Mouse (Mus musculus) macrophage (primary cell): Measurements from ENCODE around the gene Zdhhc19. TPM values are rescaled to one million over a fixed set of nuclear protein-coding genes. Genes with fewer than 3 reads are reported as not detected.

Experiments
- H3K27ac ChIP-seq: fragments of 350-480 bp; formaldehyde crosslinking; 2 replicates; pipeline ENCODE4 v1.9.0; 2021
- H3K36me3 ChIP-seq: fragments of 350-480 bp; formaldehyde crosslinking; 2 replicates; pipeline ENCODE4 v1.9.0; 2021; ENCODE audit errors: inconsistent target
- H3K4me3 ChIP-seq: fragments of 350-480 bp; formaldehyde crosslinking; 2 replicates; pipeline ENCODE4 v1.9.0; 2021; ENCODE audit errors: inconsistent target
- H3K79me2 ChIP-seq: fragments of 350-480 bp; formaldehyde crosslinking; 2 replicates; pipeline ENCODE4 v1.9.0; 2021; ENCODE audit errors: inconsistent target
- WGBS: methylation state at CpG from one replicate; pipeline ENCODE4 v1.1.7; 2026; ENCODE audit warnings: inconsistent platforms; ENCODE audit not compliant: missing documents; 5-methylcytosine and 5-hydroxymethylcytosine counted together
- polyA plus RNA-seq: library from polyadenylated mRNA; stranded (reverse); fragments of 250-400 nt; gene quantifications from 3 replicates; pipeline ENCODE4 v1.2.4, GENCODE M21; 2018; ENCODE audit warnings: inconsistent platforms

Zdhhc19 gene
- polyA plus RNA-seq, 1 experiment from 2014 or later = not detected

- Histone ChIP-seq H3K4me3 (no peak overlapping the region), H3K36me3 (no peaks in the 10 kb centered on the region), H3K27ac (no peak overlapping the region), H3K79me2 (no peaks in the 10 kb centered on the region)
- 90% methylated on average over 6 of the region's 6 CpGs for WGBS
Observed at GRCm38 (mm10) chr16:32503633-32504032, 7.6 kb downstream of the Zdhhc19 start.

- H3K27ac ChIP-seq = no peak overlapping the region
- 92% methylated on average over 8 of the region's 8 CpGs for WGBS
- no peaks in the 10 kb centered on the region for H3K79me2 ChIP-seq
- no peaks in the 10 kb centered on the region for H3K36me3 ChIP-seq
- no peak overlapping the region for H3K4me3 ChIP-seq
Observed at GRCm38 (mm10) chr16:32506298-32506697, 10.2 kb downstream of the Zdhhc19 start.

GRCm38 (mm10) chr16:32506868-32507267 lies 10.8 kb downstream of the Zdhhc19 start:
- no peak overlapping the region for H3K4me3 ChIP-seq
- no peaks in the 10 kb centered on the region for H3K36me3 ChIP-seq
- no peak overlapping the region for H3K27ac ChIP-seq
- 87% methylated on average over 5 of the region's 7 CpGs for WGBS
- H3K79me2 ChIP-seq = no peaks in the 10 kb centered on the region

GRCm38 (mm10) chr16:32507407-32507806 lies 11.3 kb downstream of the Zdhhc19 start:
- Histone ChIP-seq H3K4me3 (no peak overlapping the region), H3K27ac (no peak overlapping the region)
- 23% methylated on average over 9 of the region's 9 CpGs for WGBS

GRCm38 (mm10) chr16:32508035-32508434 lies 12.0 kb downstream of the Zdhhc19 start:
- Histone ChIP-seq H3K27ac (no peak overlapping the region), H3K36me3 (no peaks in the 10 kb centered on the region), H3K4me3 (no peak overlapping the region), H3K79me2 (no peaks in the 10 kb centered on the region)
- WGBS = 96% methylated on average over 5 of the region's 5 CpGs

More at GRCm38 (mm10) chr16:32507407-32507806, 11.3 kb downstream of the Zdhhc19 start:
- H3K36me3 ChIP-seq = no peaks in the 10 kb centered on the region
- no peaks in the 10 kb centered on the region for H3K79me2 ChIP-seq

GRCm38 (mm10) chr16:32508506-32509065 lies 12.5 kb downstream of the Zdhhc19 start:
- Histone ChIP-seq H3K36me3 (no peaks in the 10 kb centered on the region), H3K27ac (no peak overlapping the region), H3K4me3 (no peak overlapping the region), H3K79me2 (no peaks in the 10 kb centered on the region)
- WGBS = 96% methylated on average over 3 of the region's 3 CpGs

GRCm38 (mm10) chr16:32509066-32509942 lies 13.2 kb downstream of the Zdhhc19 start:
- Histone ChIP-seq H3K27ac (no peak overlapping the region), H3K4me3 (no peak overlapping the region), H3K36me3 (no peaks in the 10 kb centered on the region), H3K79me2 (no peaks in the 10 kb centered on the region)
- WGBS = 80% methylated on average over 9 of the region's 9 CpGs

- WGBS = 85% methylated on average over 14 of the region's 18 CpGs
- no peaks in the 10 kb centered on the region for H3K36me3 ChIP-seq
- H3K27ac ChIP-seq = no peak overlapping the region
- no peaks in the 10 kb centered on the region for H3K79me2 ChIP-seq
- H3K4me3 ChIP-seq = no peak overlapping the region
Observed at GRCm38 (mm10) chr16:32510399-32511337, 14.6 kb downstream of the Zdhhc19 start.

GRCm38 (mm10) chr16:32511338-32511734 lies 15.3 kb downstream of the Zdhhc19 start:
- no peak overlapping the region for H3K27ac ChIP-seq
- H3K79me2 ChIP-seq = no peaks in the 10 kb centered on the region
- no peaks in the 10 kb centered on the region for H3K36me3 ChIP-seq
- 94% methylated on average over 3 of the region's 3 CpGs for WGBS
- H3K4me3 ChIP-seq = no peak overlapping the region

- no peaks in the 10 kb centered on the region for H3K36me3 ChIP-seq
Observed at GRCm38 (mm10) chr16:32511827-32512490, 15.9 kb downstream of the Zdhhc19 start.

GRCm38 (mm10) chr16:32512921-32513320 lies 16.9 kb downstream of the Zdhhc19 start:
- no peaks in the 10 kb centered on the region for H3K36me3 ChIP-seq
- 93% methylated on average over 3 of the region's 3 CpGs for WGBS
- no peaks in the 10 kb centered on the region for H3K79me2 ChIP-seq
- H3K4me3 ChIP-seq = no peak overlapping the region
- no peak overlapping the region for H3K27ac ChIP-seq

More at GRCm38 (mm10) chr16:32511827-32512490, 15.9 kb downstream of the Zdhhc19 start:
- Histone ChIP-seq H3K4me3 (no peak overlapping the region), H3K27ac (no peak overlapping the region), H3K79me2 (no peaks in the 10 kb centered on the region)
- WGBS = 97% methylated on average over 8 of the region's 8 CpGs

- 98% methylated on average over 5 of the region's 6 CpGs for WGBS
- Histone ChIP-seq H3K79me2 (no peaks in the 10 kb centered on the region), H3K27ac (no peak overlapping the region), H3K36me3 (no peaks in the 10 kb centered on the region), H3K4me3 (no peak overlapping the region)
Observed at GRCm38 (mm10) chr16:32513401-32513800, 17.3 kb downstream of the Zdhhc19 start.

GRCm38 (mm10) chr16:32513948-32514347 lies 17.9 kb downstream of the Zdhhc19 start:
- Histone ChIP-seq H3K4me3 (no peak overlapping the region), H3K36me3 (no peaks in the 10 kb centered on the region), H3K27ac (no peak overlapping the region), H3K79me2 (no peaks in the 10 kb centered on the region)
- 93% methylated on average over 6 of the region's 6 CpGs for WGBS
